Mouse (Mus musculus) myocyte (in vitro differentiated cells): Measurements from ENCODE around the gene Lrrc8c.

Source experiments
- CEBPB ChIP-seq: IDR thresholded peaks from 2 replicates; pipeline ENCODE4 v1.6.1; 2011; ENCODE audit warnings: mild to moderate bottlenecking, moderate library complexity; ENCODE audit not compliant: poor library complexity, insufficient read depth, severe bottlenecking
- E2F4 ChIP-seq: IDR thresholded peaks from one replicate; pipeline ENCODE4 v1.6.1; 2011; ENCODE audit warnings: mild to moderate bottlenecking, control low read depth, moderate library complexity; ENCODE audit not compliant: insufficient read depth
- MAX ChIP-seq: IDR thresholded peaks from one replicate; pipeline ENCODE4 v1.6.1; 2011; ENCODE audit warnings: low read depth, mild to moderate bottlenecking, control low read depth
- MYOG ChIP-seq, 3 experiments: IDR thresholded peaks; one replicate each; pipeline ENCODE4 v1.6.1; 2011; ENCODE audit warnings: control low read depth in 2 of 3, low read depth in 2 of 3, mild to moderate bottlenecking in 2 of 3; ENCODE audit not compliant: insufficient read length in 2 of 3, control insufficient read depth in 1 of 3, insufficient read depth in 1 of 3
- POLR2A ChIP-seq: IDR thresholded peaks from one replicate; pipeline ENCODE4 v1.6.1; 2011; ENCODE audit warnings: low read depth, mild to moderate bottlenecking, control low read depth, moderate library complexity; ENCODE audit not compliant: insufficient read length
- REST ChIP-seq: IDR thresholded peaks from one replicate; pipeline ENCODE4 v1.6.1; 2011; ENCODE audit warnings: mild to moderate bottlenecking, control low read depth, moderate library complexity; ENCODE audit not compliant: insufficient read depth, insufficient read length
- TCF12 ChIP-seq: IDR thresholded peaks from one replicate; pipeline ENCODE4 v1.6.1; 2011; ENCODE audit warnings: mild to moderate bottlenecking, control low read depth; ENCODE audit not compliant: poor library complexity, insufficient read depth, severe bottlenecking

- TF ChIP-seq POLR2A: no peak
- TF ChIP-seq E2F4: no peak
- no peak for TF ChIP-seq CEBPB
- TF ChIP-seq MAX: no peak
- no peak for TF ChIP-seq TCF12
- TF ChIP-seq REST: no peak
- no peak for TF ChIP-seq MYOG (IDR thresholded peaks at IDR 0.05; ENCODE audit: control insufficient read depth in 1 of 3, insufficient read depth in 1 of 3, insufficient read length in 2 of 3, low read depth in 2 of 3)
Observed at GRCm38 (mm10) chr5:105477527-105477926, 41.7 kb upstream of the Lrrc8c start.
